Mouse (Mus musculus) neural tube, embryonic 12.5 days (tissue): ENCODE data around the gene Trh. TPM values are rescaled to one million over a fixed set of nuclear protein-coding genes. Genes with fewer than 3 reads are reported as not detected.

Experiments used
- ATAC-seq: fragments of 200-750 bp; cut with Nextera tagmentation; 2 replicates; pipeline ENCODE4 v1.8.0; 2017; ENCODE audit warnings: low read depth, mild to moderate bottlenecking, moderate TSS enrichment, moderate library complexity; ENCODE audit not compliant: low FRiP score
- H3K27ac ChIP-seq: fragments of 300-500 bp; sonication (generic); 2 replicates; pipeline ENCODE4 v1.5.1; 2016
- H3K27me3 ChIP-seq: fragments of 300-500 bp; sonication (generic); replicated peaks from 2 replicates; pipeline ENCODE4 v1.6.1; 2016; ENCODE audit warnings: mild to moderate bottlenecking
- H3K36me3 ChIP-seq: fragments of 300-500 bp; sonication (generic); 2 replicates; pipeline ENCODE4 v1.6.1; 2016; ENCODE audit warnings: mild to moderate bottlenecking
- H3K4me1 ChIP-seq: fragments of 300-500 bp; sonication (generic); 2 replicates; pipeline ENCODE4 v1.6.1; 2016
- H3K4me2 ChIP-seq: fragments of 300-500 bp; sonication (generic); replicated peaks from 2 replicates; pipeline ENCODE4 v1.6.1; 2016; ENCODE audit warnings: mild to moderate bottlenecking
- H3K4me3 ChIP-seq: fragments of 300-500 bp; sonication (generic); 2 replicates; pipeline ENCODE4 v1.5.1; 2016
- H3K9ac ChIP-seq: fragments of 300-500 bp; sonication (generic); 2 replicates; pipeline ENCODE4 v1.6.1; 2016; ENCODE audit warnings: mild to moderate bottlenecking
- H3K9me3 ChIP-seq: fragments of 300-500 bp; sonication (generic); 2 replicates; pipeline ENCODE4 v1.6.1; 2016; ENCODE audit warnings: mild to moderate bottlenecking
- WGBS: fragments of 180-500 bp; shearing (Covaris S2); methylation state at CpG from one replicate; pipeline ENCODE4 v1.1.7; 2016; 5-methylcytosine and 5-hydroxymethylcytosine counted together
- polyA plus RNA-seq: library from polyadenylated mRNA; unstranded; fragments of >200 nt; fragmentation: Nextera tagmentation; extraction: Ambion mirVana; gene quantifications from 2 replicates; pipeline ENCODE4 v1.2.1, GENCODE M21; 2016

Trh gene
- polyA plus RNA-seq, 1 experiment from 2014 or later, result 0.41 TPM

DNA sequence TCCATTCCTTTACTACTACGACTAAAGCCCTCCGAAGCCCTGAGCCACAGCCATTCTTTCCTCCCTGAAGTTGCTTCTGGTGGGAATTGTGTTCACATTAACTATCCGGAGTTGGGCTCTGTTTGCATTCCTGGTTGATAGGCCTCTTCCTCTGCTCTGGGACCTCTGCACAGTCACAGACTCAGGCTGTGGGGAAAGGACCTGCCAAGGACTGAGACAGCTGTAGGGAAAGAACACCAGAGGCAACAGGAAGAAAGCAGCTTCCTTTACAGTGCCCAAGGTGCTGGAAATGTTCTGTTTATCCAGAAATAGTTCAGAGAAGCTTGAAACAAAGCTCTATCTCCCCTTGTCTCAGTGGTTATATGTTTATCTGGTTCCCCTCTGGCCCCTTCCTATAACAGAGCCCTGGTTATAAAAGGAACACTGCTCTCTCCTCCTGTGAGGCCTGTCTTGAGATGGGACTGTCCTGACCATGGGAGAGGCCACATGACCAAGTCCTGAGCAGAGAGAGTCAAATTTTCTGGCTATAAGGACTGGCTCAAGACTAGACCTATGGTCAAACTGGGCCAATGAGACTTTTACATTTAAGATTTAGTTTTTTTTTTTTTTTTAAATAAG, 8.9 kb upstream of the Trh start:
- Histone ChIP-seq H3K4me3 (no peak overlapping the region), H3K9me3 (peaks cover 6% of the 10 kb centered on the region; the same call in 1 of the 2 replicates), H3K9ac (no peak overlapping the region), H3K27ac (no peak overlapping the region), H3K4me1 (no peaks in the 10 kb centered on the region), H3K4me2 (no peak overlapping the region), H3K27me3 (no peaks in the 10 kb centered on the region), H3K36me3 (no peaks in the 10 kb centered on the region)
- no peak for ATAC-seq
- 82% methylated on average over 3 of the region's 3 CpGs for WGBS

DNA sequence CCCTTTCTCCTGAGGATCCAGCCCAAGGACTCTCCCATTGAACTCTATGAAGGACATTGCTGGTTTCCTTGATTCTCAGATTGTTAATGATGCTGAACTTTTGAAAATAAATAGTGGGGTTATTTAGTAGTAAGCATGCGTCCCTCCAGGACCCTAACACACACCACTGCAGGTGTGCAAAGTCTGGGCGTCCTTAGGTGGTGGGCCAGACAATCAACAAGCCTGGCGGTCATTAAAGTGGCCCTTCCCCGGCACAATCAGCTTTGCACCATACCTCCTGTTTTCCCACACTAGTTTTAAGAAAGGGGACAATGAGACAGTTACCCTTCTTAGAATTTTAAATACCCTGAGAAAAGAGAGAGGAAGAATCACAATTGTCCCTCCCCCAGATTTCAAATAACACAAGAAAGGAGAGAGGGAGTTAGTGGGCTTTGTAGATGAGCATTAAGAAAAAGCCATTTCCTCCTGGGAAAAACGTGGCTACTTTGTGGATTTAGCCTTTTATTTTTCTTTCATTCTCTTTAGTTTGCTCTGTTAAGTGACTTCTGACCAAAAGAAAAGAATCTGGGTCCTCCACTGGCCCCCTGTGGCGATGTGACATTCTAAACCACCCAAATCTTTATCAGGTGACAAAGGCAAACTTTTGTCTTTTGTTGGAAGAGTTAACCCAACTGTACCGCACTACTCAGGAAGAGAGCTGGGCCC, 2.9 kb upstream of the Trh start:
- no peak overlapping the region for H3K4me3 ChIP-seq
- peaks cover 7% of the 10 kb centered on the region; the same call in 1 of the 2 replicates for H3K4me1 ChIP-seq
- H3K36me3 ChIP-seq, result no peaks in the 10 kb centered on the region
- no peak overlapping the region for H3K27ac ChIP-seq
- no peak for ATAC-seq
- H3K4me2 ChIP-seq, result no peak overlapping the region
- no peaks in the 10 kb centered on the region for H3K9me3 ChIP-seq
- H3K27me3 ChIP-seq, result peaks cover 22% of the 10 kb centered on the region
- no peak overlapping the region for H3K9ac ChIP-seq
- WGBS, result 11% methylated on average over 7 of the region's 7 CpGs

DNA sequence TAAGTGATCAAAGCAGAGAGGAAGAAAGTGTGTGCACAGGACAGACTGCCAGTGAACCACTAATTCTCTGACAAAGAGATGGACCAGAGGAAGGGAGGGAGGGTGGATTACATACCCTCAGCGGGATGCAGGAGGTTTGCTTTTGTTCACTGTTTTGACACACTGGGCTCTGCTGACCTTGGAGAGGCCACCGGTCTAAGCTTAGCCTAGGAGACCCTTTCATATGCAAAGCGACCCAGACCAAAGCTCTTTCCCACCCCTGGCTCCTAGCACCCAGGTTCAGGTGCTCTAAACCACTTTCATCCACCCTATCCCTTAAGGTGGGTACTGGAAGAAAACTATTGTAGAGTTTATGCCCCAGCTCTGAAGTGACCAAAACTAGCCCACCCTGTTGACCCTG, 1.9 kb upstream of the Trh start:
- Histone ChIP-seq H3K9ac (no peak overlapping the region), H3K4me2 (no peak overlapping the region), H3K4me1 (peaks cover 7% of the 10 kb centered on the region; the same call in 1 of the 2 replicates), H3K27me3 (peaks cover 22% of the 10 kb centered on the region), H3K27ac (no peak overlapping the region), H3K36me3 (no peaks in the 10 kb centered on the region), H3K9me3 (no peaks in the 10 kb centered on the region), H3K4me3 (no peak overlapping the region)
- WGBS, result 4% methylated on average over 3 of the region's 3 CpGs
- no peak for ATAC-seq

DNA sequence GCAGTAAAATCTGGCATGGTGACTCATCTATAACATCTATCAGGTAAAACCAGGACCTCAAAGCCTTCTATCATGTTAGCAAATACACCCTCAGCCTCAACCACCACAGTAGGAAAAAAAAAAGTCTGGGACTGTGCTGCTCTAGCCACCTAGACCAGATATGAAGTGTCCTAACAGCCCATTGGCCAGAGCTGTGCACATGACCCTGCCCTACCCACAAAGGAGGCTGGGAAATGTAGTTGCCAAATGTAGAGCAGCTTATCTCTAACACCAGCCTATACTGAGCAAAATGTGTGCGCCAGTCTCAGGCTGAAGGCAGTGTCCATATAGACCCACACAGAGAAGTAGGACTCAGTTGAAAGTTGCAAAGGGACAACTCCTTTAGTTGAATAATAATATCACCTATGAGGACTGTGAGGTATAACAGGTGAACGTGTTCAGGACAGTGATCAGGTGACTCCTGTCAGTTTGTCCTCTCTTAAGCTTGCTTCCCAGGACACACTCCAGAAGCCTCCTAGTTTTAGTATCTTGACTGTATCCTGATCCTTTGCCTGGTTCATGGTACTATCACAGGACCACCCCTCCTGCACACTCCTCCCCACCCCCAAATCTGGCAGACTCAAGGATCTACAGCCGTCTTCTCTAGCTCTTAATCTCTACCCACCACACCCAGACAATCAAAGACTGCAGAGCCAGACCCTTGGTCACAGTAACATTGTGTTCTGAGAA, 3.1 kb downstream of the Trh start:
- H3K36me3 ChIP-seq, result no peaks in the 10 kb centered on the region
- peak; percentile 86 for ATAC-seq

DNA sequence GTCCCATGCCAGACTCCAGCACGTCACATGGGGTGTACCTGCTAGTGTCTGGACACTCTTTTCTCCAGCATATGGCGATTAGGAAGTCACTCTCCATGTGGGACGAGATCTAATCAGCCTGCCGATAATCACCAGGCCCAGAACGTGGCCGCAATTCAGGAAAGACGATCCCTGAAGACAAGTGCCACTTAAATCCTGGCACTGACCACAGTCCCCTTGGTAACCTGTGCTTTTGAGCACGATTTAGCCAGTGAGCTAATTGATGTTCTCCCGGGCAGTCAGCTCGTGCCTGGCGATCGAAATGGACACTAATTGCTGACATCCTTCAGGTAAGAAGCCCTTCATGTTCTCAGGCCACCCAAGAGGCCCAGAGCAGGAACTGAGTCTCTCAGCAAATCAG, 9.4 kb downstream of the Trh start:
- Histone ChIP-seq H3K36me3 (no peaks in the 10 kb centered on the region), H3K27me3 (no peaks in the 10 kb centered on the region), H3K4me1 (no peaks in the 10 kb centered on the region), H3K4me2 (no peak overlapping the region), H3K27ac (no peak overlapping the region), H3K9me3 (no peaks in the 10 kb centered on the region), H3K4me3 (no peak overlapping the region), H3K9ac (no peak overlapping the region)
- no peak for ATAC-seq
- WGBS, result 80% methylated on average over 12 of the region's 12 CpGs

More for the DNA sequence above, 3.1 kb downstream of the Trh start:
- Histone ChIP-seq H3K9me3 (no peaks in the 10 kb centered on the region), H3K4me2 (no peak overlapping the region), H3K4me3 (no peak overlapping the region), H3K4me1 (peaks cover 7% of the 10 kb centered on the region; the same call in 1 of the 2 replicates), H3K27me3 (peaks cover 22% of the 10 kb centered on the region), H3K27ac (no peak overlapping the region), H3K9ac (no peak overlapping the region)
- 74% methylated on average over 3 of the region's 3 CpGs for whole genome bisulfite sequencing

DNA sequence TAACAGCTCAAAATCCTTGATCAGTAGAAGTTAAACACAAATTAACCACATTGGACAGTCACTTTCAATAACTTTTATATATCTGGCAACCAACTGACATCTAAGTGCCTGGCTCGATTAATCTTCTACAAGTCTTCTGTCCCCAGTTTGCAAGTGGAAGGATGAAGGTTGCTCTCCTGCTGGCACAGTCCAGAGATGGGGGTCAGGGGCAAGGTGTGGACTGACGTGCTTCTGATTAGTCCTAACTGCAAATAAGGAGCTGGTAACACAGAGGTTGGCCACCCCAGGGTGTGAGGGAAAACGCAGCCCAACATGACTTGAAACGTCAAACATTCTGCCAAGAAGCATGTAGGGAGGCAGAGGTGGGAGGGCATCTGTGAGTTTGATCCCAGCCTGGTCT, 12.7 kb downstream of the Trh start:
- Histone ChIP-seq H3K36me3 (no peaks in the 10 kb centered on the region), H3K9ac (no peak overlapping the region), H3K4me2 (no peak overlapping the region), H3K4me1 (no peaks in the 10 kb centered on the region), H3K4me3 (no peak overlapping the region), H3K27ac (no peak overlapping the region), H3K9me3 (no peaks in the 10 kb centered on the region), H3K27me3 (no peaks in the 10 kb centered on the region)
- 79% methylated on average over 4 of the region's 4 CpGs for WGBS
- ATAC-seq, result no peak

DNA sequence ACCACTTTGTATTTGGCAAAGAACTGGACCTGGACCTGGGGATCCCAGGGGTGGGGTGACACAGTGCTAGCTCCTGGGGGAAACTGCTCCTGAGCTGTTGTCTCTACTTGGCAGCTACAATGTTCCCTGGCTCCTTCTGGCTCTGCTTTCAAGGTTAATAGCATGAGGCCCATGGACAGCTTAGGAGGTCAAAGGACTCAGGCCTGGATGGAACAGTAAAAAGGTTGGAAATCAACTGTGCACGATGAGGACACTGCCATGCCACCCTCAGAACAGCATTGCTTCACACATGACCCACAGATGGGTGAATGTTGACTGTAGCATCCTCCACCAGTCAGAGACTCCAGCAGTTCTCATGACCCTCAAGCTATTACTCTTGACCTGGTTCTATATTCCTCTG, 13.1 kb downstream of the Trh start:
- H3K9me3 ChIP-seq, result no peaks in the 10 kb centered on the region
- H3K9ac ChIP-seq, result no peak overlapping the region
- 63% methylated on average over 1 of the region's 1 CpGs for WGBS
- ATAC-seq, result no peak
- no peaks in the 10 kb centered on the region for H3K27me3 ChIP-seq
- H3K4me2 ChIP-seq, result no peak overlapping the region
- H3K4me3 ChIP-seq, result no peak overlapping the region
- no peak overlapping the region for H3K27ac ChIP-seq
- H3K36me3 ChIP-seq, result no peaks in the 10 kb centered on the region
- H3K4me1 ChIP-seq, result no peaks in the 10 kb centered on the region

DNA sequence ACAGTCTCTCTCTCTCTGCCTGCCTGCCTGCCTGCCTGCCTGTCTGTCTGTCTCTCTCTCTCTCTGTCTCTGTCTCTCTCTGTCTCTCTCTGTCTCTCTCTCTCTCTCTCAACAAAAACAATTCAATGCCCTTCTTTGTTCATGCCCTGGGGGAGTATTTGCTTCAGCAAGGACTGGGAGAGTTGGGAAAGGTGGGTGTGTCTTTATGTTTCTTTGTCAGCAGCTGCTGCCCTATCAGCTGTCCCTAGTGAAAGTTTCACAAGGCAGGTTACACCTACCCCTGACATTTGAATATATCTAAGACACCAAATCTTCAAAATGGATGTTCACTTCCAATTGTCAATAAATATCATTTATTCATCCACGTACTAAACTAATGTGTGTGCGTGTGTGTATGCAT, 14.9 kb downstream of the Trh start:
- no peak for ATAC-seq
- H3K4me1 ChIP-seq, result no peaks in the 10 kb centered on the region
- 88% methylated on average over 2 of the region's 2 CpGs for WGBS
- H3K9me3 ChIP-seq, result no peaks in the 10 kb centered on the region
- no peaks in the 10 kb centered on the region for H3K27me3 ChIP-seq
- no peak overlapping the region for H3K9ac ChIP-seq
- no peak overlapping the region for H3K4me3 ChIP-seq
- H3K36me3 ChIP-seq, result no peaks in the 10 kb centered on the region
- H3K27ac ChIP-seq, result no peak overlapping the region
- no peak overlapping the region for H3K4me2 ChIP-seq

DNA sequence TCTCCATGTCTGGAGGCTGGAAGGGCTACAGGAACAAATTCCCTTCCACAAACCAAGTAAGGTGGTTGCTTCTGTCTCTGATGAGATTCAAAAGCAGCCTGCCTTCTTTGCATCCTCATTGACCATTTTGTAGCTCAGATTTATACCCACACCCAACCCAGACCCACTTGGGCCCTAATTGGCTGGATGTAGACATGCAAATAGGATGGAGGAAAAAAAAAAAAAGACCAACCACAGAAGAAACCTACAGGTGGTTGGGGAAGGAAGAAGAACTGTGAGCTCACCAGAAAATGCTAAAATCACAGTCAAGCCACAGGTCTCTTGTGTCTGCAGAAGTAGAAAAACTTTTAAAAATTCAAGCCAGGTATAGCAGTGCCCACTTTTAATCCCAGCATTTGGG, 15.3 kb downstream of the Trh start:
- Histone ChIP-seq H3K4me2 (no peak overlapping the region), H3K36me3 (no peaks in the 10 kb centered on the region), H3K27ac (no peak overlapping the region), H3K27me3 (no peaks in the 10 kb centered on the region), H3K9ac (no peak overlapping the region), H3K4me1 (no peaks in the 10 kb centered on the region), H3K4me3 (no peak overlapping the region), H3K9me3 (no peaks in the 10 kb centered on the region)
- no peak for ATAC-seq

DNA sequence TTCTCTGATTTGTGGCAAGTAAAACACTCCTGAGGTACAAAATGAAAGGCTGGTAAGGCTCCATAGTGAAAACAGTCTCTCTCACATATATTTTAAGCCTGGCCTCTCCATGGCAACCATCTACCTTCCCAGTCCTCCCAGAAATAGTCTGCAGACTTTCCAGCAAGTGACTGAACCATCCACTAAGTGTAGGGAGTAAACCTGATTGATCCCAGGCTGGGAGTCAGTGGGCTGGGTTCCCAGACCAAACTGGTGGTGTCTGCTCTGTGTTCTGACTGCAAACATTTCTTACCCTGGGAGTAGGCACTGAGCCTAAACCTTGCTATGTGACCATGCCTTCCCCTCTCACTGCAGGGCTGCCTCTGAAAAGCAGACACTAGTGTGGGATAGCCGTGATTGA, 19.5 kb downstream of the Trh start:
- 97% methylated on average over 1 of the region's 1 CpGs for WGBS
- Histone ChIP-seq H3K4me3 (no peak overlapping the region), H3K9me3 (no peaks in the 10 kb centered on the region), H3K27me3 (no peaks in the 10 kb centered on the region), H3K4me1 (no peaks in the 10 kb centered on the region), H3K36me3 (no peaks in the 10 kb centered on the region), H3K4me2 (no peak overlapping the region), H3K27ac (no peak overlapping the region), H3K9ac (no peak overlapping the region)
- no peak for ATAC-seq

DNA sequence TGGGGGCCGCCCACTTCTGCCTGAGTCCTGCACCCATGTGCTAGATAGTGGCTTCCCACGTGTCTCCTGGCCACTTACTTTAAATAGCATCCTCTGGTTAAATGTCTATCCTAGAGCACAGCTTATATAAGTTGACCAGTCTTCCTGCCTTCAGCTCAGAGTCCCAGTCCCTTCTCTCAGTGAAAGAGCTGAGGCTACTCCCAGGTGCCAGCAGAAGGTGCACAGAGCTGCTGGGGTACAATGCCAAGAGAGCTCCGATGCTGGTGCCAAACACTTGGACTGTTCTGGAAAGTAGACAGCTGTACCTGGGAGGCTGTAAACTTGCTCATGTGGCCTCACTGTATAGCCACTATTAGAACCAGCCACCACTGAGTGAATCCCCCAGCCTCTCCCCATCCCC, 22.4 kb downstream of the Trh start:
- ATAC-seq, result no peak
- no peaks in the 10 kb centered on the region for H3K36me3 ChIP-seq
- no peak overlapping the region for H3K9ac ChIP-seq
- no peaks in the 10 kb centered on the region for H3K4me1 ChIP-seq
- WGBS, result 88% methylated on average over 3 of the region's 3 CpGs
- H3K4me2 ChIP-seq, result no peak overlapping the region
- H3K4me3 ChIP-seq, result no peak overlapping the region
- H3K27me3 ChIP-seq, result no peaks in the 10 kb centered on the region
- H3K9me3 ChIP-seq, result no peaks in the 10 kb centered on the region
- H3K27ac ChIP-seq, result no peak overlapping the region

DNA sequence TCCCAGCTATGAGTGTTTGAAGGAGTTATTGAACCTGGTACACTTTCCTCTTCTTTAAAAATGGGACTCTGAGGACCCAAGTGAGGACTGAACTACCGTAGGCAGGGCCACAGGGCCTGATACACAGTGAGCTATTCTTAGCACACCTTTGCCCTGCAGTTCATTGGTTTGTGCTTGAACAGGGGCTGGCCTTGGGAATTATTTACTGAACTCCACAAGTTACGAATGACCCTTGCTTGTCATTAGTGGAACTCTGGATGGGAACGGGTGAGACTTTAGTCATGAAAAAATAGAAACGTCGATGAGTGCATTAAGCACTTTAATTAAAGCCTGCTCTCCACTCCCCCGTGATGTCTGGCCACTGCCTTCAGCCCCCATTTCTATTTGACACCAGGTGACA, 22.8 kb downstream of the Trh start:
- WGBS, result 84% methylated on average over 6 of the region's 6 CpGs
- no peaks in the 10 kb centered on the region for H3K9me3 ChIP-seq
- no peaks in the 10 kb centered on the region for H3K4me1 ChIP-seq
- ATAC-seq, result no peak
- no peak overlapping the region for H3K27ac ChIP-seq
- H3K27me3 ChIP-seq, result no peaks in the 10 kb centered on the region
- H3K36me3 ChIP-seq, result no peaks in the 10 kb centered on the region
- no peak overlapping the region for H3K4me3 ChIP-seq
- H3K4me2 ChIP-seq, result no peak overlapping the region
- no peak overlapping the region for H3K9ac ChIP-seq
